Comparison of ENCODE assay signal across 8 mouse cellular contexts in the genomic region with DNA sequence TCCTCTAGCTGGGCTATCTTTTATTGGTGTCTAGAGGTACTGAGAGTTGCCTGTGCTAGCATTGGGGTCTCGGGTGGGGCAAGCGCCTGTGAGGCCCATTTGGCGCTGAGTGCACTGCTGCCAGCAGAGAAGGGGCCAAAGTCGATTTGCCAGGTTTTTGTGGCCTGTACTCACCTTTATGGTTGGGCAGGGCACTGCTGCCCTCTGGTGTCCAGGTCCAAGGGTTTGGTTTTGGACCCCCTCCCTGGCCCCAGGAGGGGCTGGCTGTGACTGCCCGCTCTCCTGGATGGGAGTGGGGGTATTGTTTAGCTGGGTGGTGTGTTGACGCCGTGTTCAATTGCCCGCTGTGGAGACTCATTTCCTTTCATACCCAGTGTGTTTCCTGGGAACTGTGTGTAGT. TPM values are rescaled to one million over a fixed set of nuclear protein-coding genes. Genes with fewer than 3 reads are reported as not detected.
A peak's percentile ranks its signal among the peaks of the same experiment; 100 is the strongest.
DNase-seq lines count a peak whose midpoint lies in the region; ATAC-seq and TF ChIP-seq lines count a peak whose summit lies in the region.

No protein-coding gene starts in this region.

- H3K4me1 ChIP-seq in testis, adult 2 months (ENCODE audit: control insufficient read depth, insufficient read depth, low read length) = peaks cover 22% of the 10 kb centered on the region
- peaks cover 31% of the 10 kb centered on the region for H3K4me1 ChIP-seq in neural tube, embryonic 15.5 days

- ATAC-seq in CD4-positive, CD25-positive, alpha-beta regulatory T cell, adult 4 months = no peak
- no peak for ATAC-seq in neural tube, embryonic 15.5 days (ENCODE audit: low FRiP score)
- no peak for ATAC-seq in erythroid progenitor cell, adult 5-6 weeks (replicated peaks; ENCODE audit: low FRiP score, poor library complexity, severe bottlenecking)

- TF ChIP-seq CTCF in testis, adult 2 months (IDR thresholded peaks at IDR 0.05; ENCODE audit: control insufficient read depth, insufficient read depth, insufficient replicate concordance, low read depth, low read length) = no peak

- no peak overlapping the region for H3K27ac ChIP-seq in testis, adult 2 months (ENCODE audit: control insufficient read depth, insufficient read depth, low read depth, low read length)
- H3K27ac ChIP-seq in neural tube, embryonic 15.5 days (replicated peaks) = no peak overlapping the region

- no peaks in the 10 kb centered on the region; the same call in 1 of the 2 replicates for H3K36me3 ChIP-seq in testis, adult 2 months (ENCODE audit: control insufficient read depth, insufficient read depth, low read length)
- H3K36me3 ChIP-seq in neural tube, embryonic 15.5 days = no peaks in the 10 kb centered on the region

- 0 out of 2 replicates have a peak overlapping the region, but pooled peaks have one; percentile 94 for H3K4me2 ChIP-seq in neural tube, embryonic 15.5 days

- H3K9ac ChIP-seq in neural tube, embryonic 15.5 days (replicated peaks) = no peak overlapping the region

- peak overlapping the region; percentile 95 for H3K4me3 ChIP-seq in testis, adult 2 months (ENCODE audit: control insufficient read depth, low read depth, low read length)
- no peak overlapping the region for H3K4me3 ChIP-seq in neural tube, embryonic 15.5 days (replicated peaks)

- peak; percentile 35 for DNase-seq in CD4-positive, CD25-positive, alpha-beta regulatory T cell, adult 2 months (ENCODE audit: low read depth, low spot score)
- DNase-seq in testis, postnatal 14 days (ENCODE audit: low spot score) = no peak
- DNase-seq in kidney, postnatal 14 days = peak; percentile 62
- no peak for DNase-seq in right cerebral cortex, postnatal 4 days

- 66% methylated on average over 8 of the region's 8 CpGs for WGBS in neural tube, embryonic 15.5 days

- no peaks in the 10 kb centered on the region for H3K27me3 ChIP-seq in testis, adult 2 months (ENCODE audit: control insufficient read depth, insufficient read depth, low read length)
- peaks cover 4% of the 10 kb centered on the region; the same call in 1 of the 2 replicates for H3K27me3 ChIP-seq in neural tube, embryonic 15.5 days (replicated peaks)

- TF ChIP-seq POLR2A in testis, adult 2 months (IDR thresholded peaks at IDR 0.05; ENCODE audit: control insufficient read depth, low read depth, low read length) = no peak

- no peaks in the 10 kb centered on the region for H3K9me3 ChIP-seq in neural tube, embryonic 15.5 days (replicated peaks)

RNA-seq across cellular contexts. Expression of a gene that starts 2.7 kb away (rescaled TPM):
- polyA plus RNA-seq in CD4-positive, CD25-positive, alpha-beta regulatory T cell, adult 4 months (2017; shearing (Covaris generic)) = 10 to 100 TPM in 1 of 2 experiments, 1 to 10 TPM in 1; 8.5 to 28.4 TPM
- polyA plus RNA-seq in testis, adult 2 months (2012; rRNA removed) = 41.1 and 43.1 TPM in 2 replicates
- polyA plus RNA-seq in neural tube, embryonic 15.5 days (2015; fragmentation: Nextera tagmentation; extraction: Ambion mirVana) = 13.8 and 59.4 TPM in 2 replicates
- 86.9 and 122 TPM in 2 replicates for total RNA-seq in erythroid progenitor cell, adult 5-6 weeks (2015; ENCODE audit: low replicate concordance)
- 178 and 179 TPM in 2 replicates for total RNA-seq in erythroid progenitor cell, adult 5-6 weeks (2017; ENCODE audit: low replicate concordance)

RNA-seq across cellular contexts. Expression of a gene that starts 5.7 kb away (rescaled TPM):
- not detected for polyA plus RNA-seq in CD4-positive, CD25-positive, alpha-beta regulatory T cell, adult 4 months (2017; shearing (Covaris generic))
- 274 and 296 TPM in 2 replicates for polyA plus RNA-seq in testis, adult 2 months (2012; rRNA removed)
- 0.34 TPM in 1 of 2 replicates, not detected in the other for polyA plus RNA-seq in neural tube, embryonic 15.5 days (2015; fragmentation: Nextera tagmentation; extraction: Ambion mirVana)
- total RNA-seq in erythroid progenitor cell, adult 5-6 weeks (2015; ENCODE audit: low replicate concordance) = not detected in 2 replicates
- total RNA-seq in erythroid progenitor cell, adult 5-6 weeks (2017; ENCODE audit: low replicate concordance) = not detected in 2 replicates

RNA-seq across cellular contexts. Expression of a gene that starts 13.2 kb away (rescaled TPM):
- 10 to 100 TPM; 31.8 to 32.1 TPM for polyA plus RNA-seq in CD4-positive, CD25-positive, alpha-beta regulatory T cell, adult 4 months (2017; shearing (Covaris generic))
- polyA plus RNA-seq in testis, adult 2 months (2012; rRNA removed) = 21.9 and 22.3 TPM in 2 replicates
- 13.2 and 28.7 TPM in 2 replicates for polyA plus RNA-seq in neural tube, embryonic 15.5 days (2015; fragmentation: Nextera tagmentation; extraction: Ambion mirVana)
- total RNA-seq in erythroid progenitor cell, adult 5-6 weeks (2015; ENCODE audit: low replicate concordance) = 2.2 and 2.5 TPM in 2 replicates
- total RNA-seq in erythroid progenitor cell, adult 5-6 weeks (2017; ENCODE audit: low replicate concordance) = 5.6 and 6.7 TPM in 2 replicates

RNA-seq across cellular contexts. Expression of a gene that starts 20.0 kb away (rescaled TPM):
- polyA plus RNA-seq in CD4-positive, CD25-positive, alpha-beta regulatory T cell, adult 4 months (2017; shearing (Covaris generic)) = 1 to 10 TPM; 5.3 to 7.0 TPM
- polyA plus RNA-seq in testis, adult 2 months (2012; rRNA removed) = 20.0 and 21.9 TPM in 2 replicates
- polyA plus RNA-seq in neural tube, embryonic 15.5 days (2015; fragmentation: Nextera tagmentation; extraction: Ambion mirVana) = 59.1 and 65.2 TPM in 2 replicates
- 3.4 and 18.0 TPM in 2 replicates for total RNA-seq in erythroid progenitor cell, adult 5-6 weeks (2015; ENCODE audit: low replicate concordance)
- 3.4 and 8.5 TPM in 2 replicates for total RNA-seq in erythroid progenitor cell, adult 5-6 weeks (2017; ENCODE audit: low replicate concordance)

RNA-seq across cellular contexts. Expression of a gene that starts 29.2 kb away (rescaled TPM):
- 10 to 100 TPM in 1 of 2 experiments, 1 to 10 TPM in 1; 8.9 to 11.6 TPM for polyA plus RNA-seq in CD4-positive, CD25-positive, alpha-beta regulatory T cell, adult 4 months (2017; shearing (Covaris generic))
- polyA plus RNA-seq in testis, adult 2 months (2012; rRNA removed) = 3.4 and 3.7 TPM in 2 replicates
- 1.2 and 2.9 TPM in 2 replicates for polyA plus RNA-seq in neural tube, embryonic 15.5 days (2015; fragmentation: Nextera tagmentation; extraction: Ambion mirVana)
- 4.0 and 4.6 TPM in 2 replicates for total RNA-seq in erythroid progenitor cell, adult 5-6 weeks (2015; ENCODE audit: low replicate concordance)
- 1.4 and 2.6 TPM in 2 replicates for total RNA-seq in erythroid progenitor cell, adult 5-6 weeks (2017; ENCODE audit: low replicate concordance)

Comparison
In these comparisons a context has a peak if more than half of its experiments do, and no peak if none do; other contexts are left out.
1. DNase-seq: peak in CD4-positive, CD25-positive, alpha-beta regulatory T cell, adult 2 months (single experiment) and kidney, postnatal 14 days (single experiment); none in testis, postnatal 14 days (single experiment) and right cerebral cortex, postnatal 4 days (single experiment).
2. RNA of a gene that starts 5.7 kb away (polyA plus RNA-seq): 274 to 296 TPM in testis, adult 2 months; not detected in CD4-positive, CD25-positive, alpha-beta regulatory T cell, adult 4 months and 0.34 TPM in neural tube, embryonic 15.5 days; every median in the first group is over 100 times any median in the second.